Mouse (Mus musculus) urinary bladder, adult 18-20 months (tissue): ENCODE measurements at regions not wholly inside any gene's neighbourhood (a gene's known extent, or its start where the extent isn't known, plus 50 kb on each side); places are given as distances from the start of the nearest gene placed in this dataset.

ENCODE experiments used
- DNase-seq, 2 experiments: peaks; one replicate each; pipeline ENCODE4 v3.0.0; 2022; ENCODE audit warnings: low spot score in 2 of 2, mixed read lengths in 2 of 2

- no peak for DNase-seq
Measured at GRCm38 (mm10) chr9:17454397-17454796, 837.5 kb upstream of the Chordc1 start.

DNA sequence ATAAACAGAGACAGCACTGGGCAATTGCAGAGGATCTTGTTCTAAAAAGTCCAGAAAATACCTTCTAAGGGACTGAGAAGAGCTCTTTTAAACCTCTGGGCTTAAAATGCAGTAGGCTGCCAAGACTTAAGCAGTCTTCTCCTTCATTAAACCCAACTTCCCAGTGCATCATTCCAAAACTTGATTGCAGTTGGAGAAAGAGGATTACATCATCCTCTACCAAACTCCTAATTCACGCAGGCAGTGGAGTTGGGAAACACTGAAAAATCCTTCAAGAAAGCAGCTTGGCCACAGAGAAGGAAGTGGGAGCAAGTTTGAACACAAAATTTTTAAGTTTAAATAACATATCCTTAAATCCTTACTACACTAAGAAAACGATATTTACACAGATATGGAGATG, 825.5 kb upstream of the Chordc1 start:
- no peak for DNase-seq

DNA sequence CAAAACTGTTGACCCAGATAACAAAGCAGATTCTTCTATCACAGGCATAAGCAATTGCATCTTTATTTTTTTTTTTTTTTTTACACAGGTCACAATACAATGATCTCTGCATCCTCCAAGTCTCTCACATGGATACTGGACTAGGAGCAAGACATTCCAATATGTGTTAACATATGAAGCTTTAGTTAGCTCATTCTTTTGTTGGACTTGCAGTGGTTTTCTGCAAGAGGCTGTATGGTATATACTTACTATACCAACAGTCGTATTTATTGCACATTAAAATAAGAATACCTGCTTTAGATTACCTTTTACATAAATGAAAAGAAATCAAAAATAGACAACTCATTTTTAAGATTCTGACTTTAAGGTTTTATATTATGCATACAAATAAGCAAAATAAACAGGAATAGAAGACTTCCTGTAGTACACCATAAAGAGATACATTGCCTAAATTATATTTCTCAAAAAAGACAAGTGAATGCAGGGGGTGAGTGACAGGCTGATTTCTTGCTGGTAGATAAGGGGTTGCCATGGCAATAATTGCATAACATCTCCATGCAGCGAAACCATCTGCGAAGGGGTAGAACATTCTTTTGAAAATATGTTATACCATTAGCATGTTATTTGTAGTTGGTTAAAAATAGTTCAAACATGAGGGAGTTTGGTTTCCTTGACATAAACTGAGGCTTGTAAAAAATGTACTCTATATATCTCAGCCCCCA, 807.1 kb upstream of the Chordc1 start:
- no peak for DNase-seq

- DNase-seq: no peak
Measured at GRCm38 (mm10) chr9:17500161-17500756, 791.7 kb upstream of the Chordc1 start.

DNA sequence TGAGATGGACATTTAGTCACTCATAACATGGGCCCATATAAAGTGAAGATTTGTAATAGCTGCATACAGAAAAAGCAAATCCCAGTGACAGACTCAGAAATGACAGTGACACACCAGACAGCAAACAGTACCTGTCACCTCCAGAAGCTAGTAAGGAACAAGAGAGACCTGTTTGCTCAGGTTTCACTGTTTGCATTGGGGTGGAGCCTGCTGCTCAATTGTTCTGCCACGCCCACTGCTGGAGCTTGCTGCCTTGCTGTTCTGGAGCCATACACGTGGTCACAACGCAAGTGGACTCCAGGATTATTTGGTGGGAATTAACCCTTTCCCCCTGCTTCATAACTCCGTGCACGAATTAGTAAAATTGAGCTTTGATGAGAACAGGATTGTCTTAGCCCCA, 783.2 kb upstream of the Chordc1 start:
- peak; percentile 1 to 4 for DNase-seq

- DNase-seq: no peak
Measured at GRCm38 (mm10) chr9:17556186-17556585, 735.7 kb upstream of the Chordc1 start.

- DNase-seq: no peak
Measured at GRCm38 (mm10) chr9:17557611-17558370, 734.1 kb upstream of the Chordc1 start.

- no peak for DNase-seq
Measured at GRCm38 (mm10) chr9:17567784-17568518, 724.0 kb upstream of the Chordc1 start.

- DNase-seq: no peak
Measured at GRCm38 (mm10) chr9:17587558-17587957, 704.4 kb upstream of the Chordc1 start.

DNA sequence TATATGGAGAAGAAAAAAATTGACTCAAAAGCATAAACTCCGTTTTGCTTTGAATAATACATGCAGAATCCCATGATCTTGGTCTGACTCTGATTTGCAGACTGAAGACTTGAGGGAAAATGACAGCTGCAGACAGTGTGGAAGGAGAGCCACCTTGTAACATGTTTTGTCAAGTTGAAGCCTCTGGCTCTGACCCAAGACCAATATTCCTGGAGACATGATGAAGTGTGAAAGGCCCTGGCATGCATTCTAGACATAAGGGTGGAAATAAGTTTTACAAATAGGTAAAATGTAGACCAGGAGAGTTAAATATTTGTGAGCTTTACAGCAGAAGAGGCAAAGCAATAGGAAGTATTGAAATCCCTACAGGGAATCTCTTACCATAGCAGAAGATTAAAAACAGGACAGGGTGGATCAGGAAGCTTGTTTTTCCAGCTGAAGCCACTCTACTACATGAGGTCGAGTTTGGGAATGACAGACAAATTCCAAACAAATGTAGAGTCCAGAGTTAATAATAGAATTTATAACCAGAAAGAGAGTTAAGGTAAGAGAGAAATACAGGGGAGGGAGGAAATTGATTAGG, 703.9 kb upstream of the Chordc1 start:
- DNase-seq: no peak

DNA sequence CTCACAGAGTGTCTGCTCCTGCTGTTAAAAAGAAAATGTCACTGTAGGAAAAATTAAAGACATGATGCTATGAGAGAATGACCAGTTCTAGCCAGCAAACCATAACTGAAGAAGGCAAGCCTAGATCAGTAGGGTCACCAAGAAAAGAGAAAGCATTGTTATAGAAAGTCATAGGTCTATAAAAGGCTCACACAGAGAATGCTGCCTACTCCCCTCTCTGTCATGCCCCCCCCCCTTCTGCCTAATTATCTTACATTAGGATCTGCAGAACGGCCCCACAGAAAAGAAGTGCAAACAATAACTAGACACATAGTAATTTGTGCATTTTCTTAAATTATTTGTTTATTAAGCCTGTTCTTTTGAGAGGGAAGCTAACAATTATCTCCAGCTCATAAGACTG, 680.8 kb upstream of the Chordc1 start:
- no peak for DNase-seq

DNA sequence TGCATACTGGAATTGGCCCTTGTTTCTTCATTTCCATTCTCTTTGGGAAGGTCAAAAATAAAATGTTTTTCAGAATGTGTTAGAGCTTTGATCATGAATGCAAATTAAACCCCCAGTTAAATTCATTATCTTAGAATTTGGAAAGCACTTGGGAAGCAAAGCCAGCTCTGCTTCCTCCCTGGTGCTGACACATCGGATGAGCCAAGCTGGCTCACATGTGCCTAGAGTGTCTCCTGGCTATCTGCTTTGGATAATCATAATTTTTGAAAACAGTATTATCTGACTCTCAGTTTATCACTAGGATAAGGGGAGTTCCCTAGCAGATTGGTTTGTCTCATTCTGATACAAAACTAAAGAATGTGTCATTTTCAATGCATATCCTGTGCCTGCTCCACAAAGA, 649.4 kb upstream of the Chordc1 start:
- no peak for DNase-seq

GRCm38 (mm10) chr9:17645882-17646626, 645.9 kb upstream of the Chordc1 start:
- DNase-seq: no peak

GRCm38 (mm10) chr9:17653818-17654217, 638.1 kb upstream of the Chordc1 start:
- DNase-seq: no peak

DNA sequence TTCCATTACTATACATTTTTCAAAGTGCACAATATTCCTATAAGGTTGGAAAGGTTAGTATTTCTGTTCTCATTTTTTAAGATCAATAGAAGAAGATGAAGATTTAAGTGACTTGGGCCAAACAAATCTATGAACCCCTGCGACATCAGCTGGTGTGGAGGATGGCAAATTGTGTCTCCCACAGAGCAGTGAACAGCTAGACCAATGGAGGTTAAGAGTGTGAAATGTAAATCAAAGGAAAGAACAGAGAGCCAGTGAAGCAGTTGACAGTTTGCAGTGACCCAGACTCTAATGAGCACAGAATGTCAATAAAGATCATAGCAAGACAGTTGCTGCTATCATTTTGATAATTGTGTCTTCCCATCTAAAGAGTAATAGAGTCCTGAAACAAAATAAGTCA, 627.8 kb upstream of the Chordc1 start:
- no peak for DNase-seq

GRCm38 (mm10) chr9:17668260-17668659, 623.7 kb upstream of the Chordc1 start:
- DNase-seq: no peak

GRCm38 (mm10) chr9:17675519-17675918, 616.4 kb upstream of the Chordc1 start:
- DNase-seq: no peak
